Mouse (Mus musculus) limb, embryonic 11.5 days (tissue): ENCODE results near the gene Olfr315. TPM values are rescaled to one million over a fixed set of nuclear protein-coding genes. Genes with fewer than 3 reads are reported as not detected.

Source experiments
- ATAC-seq: fragments of 200-750 bp; cut with Nextera tagmentation; 2 replicates; pipeline ENCODE4 v1.8.0; 2017; ENCODE audit warnings: low read depth; ENCODE audit not compliant: insufficient number of reproducible peaks, low FRiP score, low TSS enrichment
- DNase-seq: peaks from one replicate; pipeline ENCODE4 v3.0.0-alpha.2; 2015; ENCODE audit warnings: low spot score
- H3K27ac ChIP-seq: fragments of 300-500 bp; sonication (generic); replicated peaks from 2 replicates; pipeline ENCODE4 v1.5.1; 2014; ENCODE audit warnings: low read depth, mild to moderate bottlenecking, low read length
- H3K27me3 ChIP-seq: fragments of 300-500 bp; sonication (generic); 2 replicates; pipeline ENCODE4 v1.6.1; 2014; ENCODE audit warnings: mild to moderate bottlenecking, low read length, mixed read lengths; ENCODE audit not compliant: control insufficient read depth, insufficient read depth
- H3K36me3 ChIP-seq: fragments of 300-500 bp; sonication (generic); 2 replicates; pipeline ENCODE4 v1.6.1; 2014; ENCODE audit warnings: mild to moderate bottlenecking, low read length, moderate library complexity, mixed read lengths; ENCODE audit not compliant: control insufficient read depth, insufficient read depth
- H3K4me1 ChIP-seq: fragments of 300-500 bp; sonication (generic); 2 replicates; pipeline ENCODE4 v1.6.1; 2014; ENCODE audit warnings: low read length, mixed read lengths; ENCODE audit not compliant: control insufficient read depth, insufficient read depth
- H3K4me2 ChIP-seq: fragments of 300-500 bp; sonication (generic); 2 replicates; pipeline ENCODE4 v1.6.1; 2014; ENCODE audit warnings: low read depth, mild to moderate bottlenecking, moderate library complexity; ENCODE audit not compliant: severe bottlenecking
- H3K4me3 ChIP-seq: fragments of 300-500 bp; sonication (generic); 2 replicates; pipeline ENCODE4 v1.5.1; 2014; ENCODE audit warnings: low read depth, low read length
- H3K9ac ChIP-seq: fragments of 300-500 bp; sonication (generic); 2 replicates; pipeline ENCODE4 v1.6.1; 2014; ENCODE audit warnings: mild to moderate bottlenecking, low read length
- H3K9me3 ChIP-seq: fragments of 300-500 bp; sonication (generic); 2 replicates; pipeline ENCODE4 v1.6.1; 2016; ENCODE audit warnings: low read length; ENCODE audit not compliant: control insufficient read depth
- WGBS: fragments of 180-500 bp; shearing (Covaris S2); extraction: QIAGEN DNeasy Blood & Tissue Kit; methylation state at CpG from one replicate; pipeline ENCODE4 v1.1.7; 2014; 5-methylcytosine and 5-hydroxymethylcytosine counted together
- polyA plus RNA-seq: library from polyadenylated mRNA; unstranded; fragments of >200 nt; fragmentation: Nextera tagmentation; extraction: Ambion mirVana; gene quantifications from 2 replicates; pipeline ENCODE4 v1.2.1, GENCODE M21; 2014

Gene Olfr315
- polyA plus RNA-seq, 1 experiment from 2014 or later: not detected

DNA sequence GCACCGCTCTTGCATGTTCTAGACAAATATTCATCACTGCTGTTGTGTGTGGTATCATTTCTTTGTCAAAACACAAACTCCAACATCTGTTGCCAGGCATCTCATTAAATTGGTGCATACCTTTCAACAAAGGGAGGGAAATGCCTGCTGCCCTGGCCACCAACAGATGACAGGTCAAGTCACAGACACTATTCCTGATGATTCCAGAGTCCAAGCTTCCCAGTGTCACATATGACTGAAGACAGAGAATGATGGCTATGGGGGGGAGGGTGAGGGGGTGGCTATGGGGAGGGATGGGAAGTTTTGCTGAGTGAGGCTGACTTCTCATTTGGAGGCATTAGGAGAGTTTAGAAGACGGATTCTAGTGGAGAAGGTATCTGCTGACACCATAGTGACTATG is 11.2 kb downstream of the Olfr315 start:
- WGBS: 75% methylated on average over 2 of the region's 2 CpGs

DNA sequence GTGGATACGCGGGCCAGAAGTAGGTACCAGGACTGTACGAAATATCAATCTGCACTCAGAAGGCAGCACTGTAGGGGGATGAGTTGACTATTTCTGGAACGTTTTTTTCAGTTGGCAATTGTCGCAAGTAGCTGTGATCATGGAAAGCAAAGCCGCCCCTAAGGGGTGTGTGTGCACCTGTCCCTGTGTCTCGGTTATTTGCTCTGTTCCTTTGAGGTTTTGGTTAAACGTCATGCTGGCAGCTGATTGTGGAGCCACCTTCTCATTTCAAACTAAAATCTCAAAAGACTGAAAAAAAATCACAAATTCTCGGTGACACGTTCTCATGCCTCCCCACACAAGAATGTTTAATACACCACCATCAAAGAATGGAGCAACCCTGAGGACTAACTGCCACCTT is 14.7 kb downstream of the Olfr315 start:
- H3K27ac ChIP-seq: no peak overlapping the region
- no peak overlapping the region for H3K9ac ChIP-seq
- 91% methylated on average over 10 of the region's 10 CpGs for WGBS
- DNase-seq (no peak), ATAC-seq (no peak)
- H3K27me3 ChIP-seq: no peaks in the 10 kb centered on the region
- H3K36me3 ChIP-seq: no peaks in the 10 kb centered on the region
- no peak overlapping the region for H3K4me3 ChIP-seq
- no peak overlapping the region for H3K4me2 ChIP-seq
- no peaks in the 10 kb centered on the region for H3K4me1 ChIP-seq
- no peaks in the 10 kb centered on the region for H3K9me3 ChIP-seq

More for the DNA sequence above, 11.2 kb downstream of the Olfr315 start:
- Histone ChIP-seq H3K27me3 (no peaks in the 10 kb centered on the region), H3K27ac (no peak overlapping the region), H3K4me3 (no peak overlapping the region), H3K4me2 (no peak overlapping the region), H3K9ac (no peak overlapping the region), H3K9me3 (no peaks in the 10 kb centered on the region), H3K4me1 (no peaks in the 10 kb centered on the region), H3K36me3 (no peaks in the 10 kb centered on the region)
- ATAC-seq: no peak
- DNase-seq: no peak

DNA sequence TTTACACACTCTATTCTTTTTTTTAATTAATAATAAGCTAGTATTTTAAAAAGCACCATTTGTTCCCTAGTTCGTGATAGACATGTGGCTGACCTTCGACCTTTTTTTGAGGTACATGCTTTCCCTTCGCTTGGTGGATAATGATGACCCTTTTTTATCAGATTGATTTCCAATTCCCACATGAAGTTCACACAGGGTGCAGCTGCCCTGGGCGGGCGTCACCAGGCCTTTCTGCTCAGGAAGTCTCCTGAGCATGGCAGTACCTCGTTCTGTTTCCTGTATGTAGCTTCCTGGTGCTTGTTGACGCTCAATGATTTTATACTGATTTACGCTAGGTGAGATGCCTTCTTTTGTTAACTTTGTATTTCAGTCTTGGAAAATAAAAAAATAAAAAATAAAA is 15.4 kb downstream of the Olfr315 start:
- no peak overlapping the region for H3K4me3 ChIP-seq
- 89% methylated on average over 8 of the region's 8 CpGs for WGBS
- H3K4me2 ChIP-seq: no peak overlapping the region
- no peaks in the 10 kb centered on the region for H3K4me1 ChIP-seq
- H3K9me3 ChIP-seq: no peaks in the 10 kb centered on the region
- no peak overlapping the region for H3K9ac ChIP-seq
- no peaks in the 10 kb centered on the region for H3K27me3 ChIP-seq
- no peak overlapping the region for H3K27ac ChIP-seq
- DNase-seq (no peak), ATAC-seq (no peak)
- no peaks in the 10 kb centered on the region for H3K36me3 ChIP-seq

DNA sequence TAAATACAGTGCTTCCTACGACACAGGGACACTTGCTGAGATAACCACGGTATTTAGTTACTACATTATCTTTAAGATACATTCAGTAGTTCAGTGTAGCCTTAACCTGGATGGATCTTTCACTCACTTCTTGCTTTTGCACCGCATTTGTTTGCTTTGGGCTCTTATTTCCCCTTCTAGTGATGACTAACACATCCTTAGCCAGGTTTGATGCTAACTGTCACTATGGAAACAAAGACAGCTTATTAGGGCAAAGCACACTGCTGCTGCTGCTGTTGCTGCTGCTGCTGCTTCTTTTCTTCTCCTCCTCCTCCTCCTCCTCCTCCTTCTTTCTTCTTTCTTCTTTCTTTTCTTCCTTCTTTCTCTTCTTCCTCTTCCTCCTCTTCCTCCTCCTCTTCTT is 16.5 kb downstream of the Olfr315 start:
- no peaks in the 10 kb centered on the region for H3K9me3 ChIP-seq
- no peak overlapping the region for H3K4me3 ChIP-seq
- DNase-seq (no peak), ATAC-seq (no peak)
- no peaks in the 10 kb centered on the region for H3K36me3 ChIP-seq
- 40% methylated on average over 3 of the region's 3 CpGs for WGBS
- H3K27me3 ChIP-seq: no peaks in the 10 kb centered on the region
- no peaks in the 10 kb centered on the region for H3K4me1 ChIP-seq
- H3K27ac ChIP-seq: no peak overlapping the region
- no peak overlapping the region for H3K9ac ChIP-seq
- no peak overlapping the region for H3K4me2 ChIP-seq

DNA sequence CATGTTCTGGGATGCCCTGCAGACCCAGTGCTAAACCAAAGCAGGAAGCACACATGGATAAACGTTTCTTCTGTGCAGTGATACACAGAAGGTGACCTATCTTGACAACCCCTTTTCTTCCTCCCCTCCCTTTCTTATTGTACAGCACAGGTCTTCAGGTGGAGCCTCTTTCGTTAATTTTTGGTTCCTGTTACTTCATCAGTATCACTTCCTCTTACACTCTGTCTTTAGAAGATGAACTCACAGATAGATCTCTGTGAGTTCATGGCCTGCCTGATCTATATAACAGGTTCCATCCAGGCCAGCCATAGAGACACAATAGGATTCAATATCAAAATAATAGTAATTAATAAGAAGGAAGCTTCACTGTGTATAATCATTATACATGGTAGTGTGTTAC is 17.1 kb downstream of the Olfr315 start:
- H3K27me3 ChIP-seq: no peaks in the 10 kb centered on the region
- DNase-seq (no peak), ATAC-seq (no peak)
- no peak overlapping the region for H3K27ac ChIP-seq
- H3K4me1 ChIP-seq: no peaks in the 10 kb centered on the region
- H3K4me2 ChIP-seq: no peak overlapping the region
- H3K4me3 ChIP-seq: no peak overlapping the region
- H3K36me3 ChIP-seq: no peaks in the 10 kb centered on the region
- H3K9me3 ChIP-seq: no peaks in the 10 kb centered on the region
- H3K9ac ChIP-seq: no peak overlapping the region
- 47% methylated on average over 2 of the region's 2 CpGs for WGBS

DNA sequence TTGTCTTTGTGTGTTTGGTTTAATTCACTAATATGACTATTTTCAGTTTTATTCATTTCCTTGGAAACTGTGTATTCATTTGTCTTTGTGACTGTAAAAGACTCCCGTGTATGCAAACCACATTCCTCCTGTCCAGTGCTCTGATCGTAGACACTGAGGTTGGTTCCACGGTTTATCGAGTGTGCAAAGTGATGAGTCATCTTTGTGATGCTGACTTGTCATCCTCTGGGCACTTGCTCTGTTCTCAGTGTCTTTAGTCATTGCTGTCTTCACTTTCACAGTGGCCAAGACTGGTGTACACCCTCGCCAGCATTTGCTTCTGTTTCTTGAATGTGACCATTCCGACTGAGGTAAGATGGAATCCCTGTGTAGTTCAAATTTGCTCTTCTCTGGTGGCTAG is 17.7 kb downstream of the Olfr315 start:
- no peak overlapping the region for H3K9ac ChIP-seq
- no peaks in the 10 kb centered on the region for H3K4me1 ChIP-seq
- no peak overlapping the region for H3K27ac ChIP-seq
- no peak overlapping the region for H3K4me3 ChIP-seq
- ATAC-seq (no peak), DNase-seq (no peak)
- no peaks in the 10 kb centered on the region for H3K9me3 ChIP-seq
- no peaks in the 10 kb centered on the region for H3K36me3 ChIP-seq
- WGBS: 92% methylated on average over 6 of the region's 6 CpGs
- H3K4me2 ChIP-seq: no peak overlapping the region
- no peaks in the 10 kb centered on the region for H3K27me3 ChIP-seq

DNA sequence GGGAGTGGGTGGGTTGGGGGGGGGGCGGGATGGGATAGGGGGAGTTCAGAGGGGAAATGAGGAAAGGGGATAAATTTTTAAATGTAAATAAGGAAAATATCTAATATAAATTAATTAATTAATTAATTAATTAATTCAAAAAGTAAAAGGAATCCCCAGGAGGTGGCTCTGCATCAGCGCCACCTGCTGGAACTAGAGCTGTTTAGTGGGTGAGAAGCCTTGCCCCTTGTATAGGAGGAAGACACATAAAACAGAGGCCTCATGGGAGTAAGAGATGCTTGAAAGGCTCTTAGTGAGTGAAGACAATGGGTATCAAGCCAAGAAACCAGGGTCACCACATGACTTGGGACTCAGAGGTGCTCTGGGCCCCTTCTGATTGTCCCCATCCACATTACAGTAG is 22.9 kb downstream of the Olfr315 start:
- H3K36me3 ChIP-seq: no peaks in the 10 kb centered on the region
- H3K4me1 ChIP-seq: no peaks in the 10 kb centered on the region
- no peak overlapping the region for H3K9ac ChIP-seq
- no peaks in the 10 kb centered on the region for H3K9me3 ChIP-seq
- no peak overlapping the region for H3K4me3 ChIP-seq
- H3K27ac ChIP-seq: no peak overlapping the region
- no peak for ATAC-seq
- 93% methylated on average over 2 of the region's 2 CpGs for WGBS
- no peak overlapping the region for H3K4me2 ChIP-seq
- DNase-seq: no peak
- H3K27me3 ChIP-seq: no peaks in the 10 kb centered on the region

DNA sequence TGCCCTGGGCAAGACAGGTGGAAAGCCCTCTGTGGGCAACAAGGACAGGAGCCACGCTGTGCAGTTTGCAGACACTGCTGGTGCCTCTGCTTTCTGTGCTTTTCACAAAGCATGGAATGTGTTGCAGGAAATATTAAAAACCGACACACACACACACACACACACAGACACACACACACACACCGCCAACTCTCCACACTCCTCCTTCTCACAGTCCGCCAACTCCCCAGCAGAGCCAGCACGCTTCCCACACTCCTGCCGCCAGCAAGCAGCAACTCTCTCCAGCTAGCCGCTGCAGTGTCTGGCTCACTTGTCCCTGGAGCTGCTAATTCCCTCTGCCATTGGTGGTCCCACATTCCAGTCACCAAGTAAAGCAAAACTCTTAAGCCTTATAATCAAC is 23.9 kb downstream of the Olfr315 start:
- Histone ChIP-seq H3K27me3 (no peaks in the 10 kb centered on the region), H3K4me1 (no peaks in the 10 kb centered on the region), H3K9me3 (no peaks in the 10 kb centered on the region), H3K9ac (no peak overlapping the region), H3K27ac (no peak overlapping the region), H3K4me3 (no peak overlapping the region), H3K36me3 (no peaks in the 10 kb centered on the region), H3K4me2 (no peak overlapping the region)
- DNase-seq (no peak), ATAC-seq (no peak)
- WGBS: 84% methylated on average over 7 of the region's 7 CpGs

DNA sequence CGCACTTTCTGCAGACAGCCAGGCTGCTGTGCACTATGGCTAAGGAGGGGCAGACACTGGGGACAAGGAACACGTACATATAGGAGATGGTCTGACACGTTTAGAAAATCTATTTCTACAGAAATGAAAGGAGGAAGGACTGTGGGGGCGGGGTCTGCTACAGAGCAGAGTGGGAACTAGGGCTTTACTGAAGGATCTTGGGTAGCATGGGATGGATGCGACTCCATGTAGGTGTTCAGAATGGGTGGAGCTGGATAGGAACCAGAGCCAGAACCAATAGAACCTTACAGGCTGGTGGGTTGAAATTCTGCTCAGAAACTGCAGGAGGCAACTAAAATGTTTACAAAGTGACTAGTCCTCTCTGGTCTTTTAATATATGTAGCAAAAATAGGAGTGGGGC is 26.8 kb downstream of the Olfr315 start:
- H3K9ac ChIP-seq: no peak overlapping the region
- DNase-seq: no peak
- H3K4me2 ChIP-seq: no peak overlapping the region
- H3K27me3 ChIP-seq: no peaks in the 10 kb centered on the region
- WGBS: 81% methylated on average over 5 of the region's 5 CpGs
- no peak overlapping the region for H3K4me3 ChIP-seq
- no peak for ATAC-seq
- no peaks in the 10 kb centered on the region for H3K9me3 ChIP-seq
- H3K36me3 ChIP-seq: no peaks in the 10 kb centered on the region
- no peak overlapping the region for H3K27ac ChIP-seq
- no peaks in the 10 kb centered on the region for H3K4me1 ChIP-seq
